Mouse (Mus musculus) heart, adult 8-10 months (tissue): ENCODE results near the gene Cntn2. TPM values are rescaled to one million over a fixed set of nuclear protein-coding genes. Genes with fewer than 3 reads are reported as not detected.
"Not testable (repeated sequence)": the region's sequence is repeated elsewhere in the genome, so short reads cannot be mapped to it uniquely, and the experiment has no call there.

Experiments
- DNase-seq: peaks from one replicate; pipeline ENCODE4 v3.0.0; 2022; ENCODE audit warnings: low spot score
- total RNA-seq, 4 experiments: library from RNA; stranded (reverse); gene quantifications; 2 replicates each; pipeline ENCODE4 v1.2.4; 2022

The Cntn2 gene
- total RNA-seq, 4 experiments from 2014 or later, result 2.7 to 4.6 (median 3.5) TPM

- DNase-seq, result no peak
Measured at GRCm38 (mm10) chr1:132512106-132512505, 30.9 kb downstream of the Cntn2 start.

GRCm38 (mm10) chr1:132511521-132511920, 31.5 kb downstream of the Cntn2 start:
- DNase-seq, result no peak

- no peak for DNase-seq
Measured at GRCm38 (mm10) chr1:132509771-132510170, 33.3 kb downstream of the Cntn2 start.

GRCm38 (mm10) chr1:132506656-132507055, 36.4 kb downstream of the Cntn2 start:
- no peak for DNase-seq

GRCm38 (mm10) chr1:132506058-132506457, 37.0 kb downstream of the Cntn2 start, which contains the start of gene Tmem81:
Tmem81 (plus strand) TSS chr1:132506230.
- no peak for DNase-seq

- no peak for DNase-seq
Measured at GRCm38 (mm10) chr1:132505155-132505554, 37.9 kb downstream of the Cntn2 start.

- DNase-seq, result no peak
Measured at GRCm38 (mm10) chr1:132500535-132500934, 42.5 kb downstream of the Cntn2 start.

GRCm38 (mm10) chr1:132483759-132484158, 59.3 kb downstream of the Cntn2 start:
- DNase-seq, result no peak

- DNase-seq, result no peak
Measured at GRCm38 (mm10) chr1:132483234-132483633, 59.8 kb downstream of the Cntn2 start.

GRCm38 (mm10) chr1:132481619-132482018, 61.4 kb downstream of the Cntn2 start:
- no peak for DNase-seq

GRCm38 (mm10) chr1:132479438-132479837, 63.6 kb downstream of the Cntn2 start:
- no peak for DNase-seq

GRCm38 (mm10) chr1:132476928-132477691, 65.9 kb downstream of the Cntn2 start, which contains the start of gene Rbbp5:
Rbbp5 (plus strand) TSS chr1:132477365.
- peak; percentile 91 for DNase-seq

GRCm38 (mm10) chr1:132476575-132476927, 66.5 kb downstream of the Cntn2 start:
- no peak for DNase-seq

GRCm38 (mm10) chr1:132474496-132474895, 68.6 kb downstream of the Cntn2 start:
- DNase-seq, result no peak

GRCm38 (mm10) chr1:132472537-132472936, 70.5 kb downstream of the Cntn2 start:
- DNase-seq, result no peak

GRCm38 (mm10) chr1:132471499-132471898, 71.6 kb downstream of the Cntn2 start:
- DNase-seq, result no peak

GRCm38 (mm10) chr1:132471032-132471431, 72.0 kb downstream of the Cntn2 start:
- DNase-seq, result no peak

- not testable (repeated sequence) for DNase-seq
Measured at GRCm38 (mm10) chr1:132470031-132470430, 73.0 kb downstream of the Cntn2 start.

- DNase-seq, result no peak
Measured at GRCm38 (mm10) chr1:132469519-132469918, 73.5 kb downstream of the Cntn2 start.

GRCm38 (mm10) chr1:132468926-132469325, 74.1 kb downstream of the Cntn2 start:
- no peak for DNase-seq

- no peak for DNase-seq
Measured at GRCm38 (mm10) chr1:132464651-132465050, 78.4 kb downstream of the Cntn2 start.
